Mouse (Mus musculus): ENCODE measurements around the gene Capza1.

- no peak for TF ChIP-seq POLR2A (IDR thresholded peaks at IDR 0.05; ENCODE audit: borderline replicate concordance, control insufficient read depth, low read depth, low read length)
- TF ChIP-seq CTCF (IDR thresholded peaks at IDR 0.05; ENCODE audit: control insufficient read depth, insufficient read depth, low read length) = no peak
Measured at GRCm38 (mm10) chr3:104781471-104781903, 82.8 kb downstream of the Capza1 start, which contains the start of gene Fam19a3.

Measured in bone marrow, adult 2 months (tissue).